Mouse (Mus musculus): ENCODE results near the gene Olfr881. TPM values are rescaled to one million over a fixed set of nuclear protein-coding genes. Genes with fewer than 3 reads are reported as not detected.

Olfr881 gene
- total RNA-seq (2021), result not detected
- long read RNA-seq, experiment 1, result 0 reads
- long read RNA-seq, experiment 2, result 0 reads

DNA sequence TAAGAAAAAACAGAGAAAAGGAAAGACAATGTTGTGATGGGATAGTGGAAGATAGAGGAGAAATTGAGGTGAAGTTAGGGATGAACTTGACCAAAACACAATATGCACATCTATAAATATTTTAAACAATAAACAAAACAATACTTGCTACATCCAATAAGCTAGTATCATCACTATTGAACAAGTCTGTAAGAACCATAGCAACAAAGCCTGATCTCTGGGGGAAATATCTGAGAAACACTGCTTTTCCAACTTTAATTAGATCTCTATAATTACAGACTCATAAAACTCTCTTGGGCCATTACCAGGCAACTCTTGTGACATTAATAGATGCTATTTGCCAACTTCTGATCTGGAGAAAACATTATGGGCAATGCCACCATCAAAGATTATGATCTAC lies at the start of gene Olfr881:
TSS of gene Olfr881 (plus strand) at position 301 of the 400 bp plus-strand sequence.
- DNase-seq (ENCODE audit: low spot score in 2 of 2), result no peak

DNA sequence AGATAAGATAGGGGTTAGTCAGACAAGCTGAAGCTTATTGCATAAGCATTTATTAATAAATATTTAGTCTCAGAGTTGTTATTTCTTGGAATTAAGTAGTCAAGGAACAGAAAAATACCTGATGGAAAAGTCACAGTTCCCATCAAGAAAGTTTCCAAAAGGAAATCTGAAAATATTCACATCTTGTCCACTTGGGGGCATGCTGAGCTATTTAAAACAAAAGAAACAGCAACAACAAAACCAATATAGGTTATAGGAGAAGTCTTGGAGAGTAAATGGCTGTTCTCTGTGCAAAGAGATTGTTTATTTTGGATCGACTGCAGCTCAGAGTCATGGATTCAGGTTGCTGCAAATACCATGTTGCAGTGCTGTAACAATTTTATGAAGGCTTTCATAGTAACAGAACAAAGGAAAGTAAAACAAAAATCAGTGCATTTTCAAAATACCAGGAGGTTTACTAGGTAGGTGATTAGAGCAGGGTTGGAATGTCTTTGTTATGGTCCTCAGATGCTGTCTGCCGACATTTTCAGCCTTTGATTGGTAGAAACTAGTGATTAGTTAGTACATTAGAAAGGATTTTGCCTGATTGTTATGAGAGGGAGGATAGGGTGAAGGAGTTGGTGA lies 7.1 kb downstream of the Olfr881 start:
- no peak for DNase-seq (ENCODE audit: low spot score in 2 of 2)

DNA sequence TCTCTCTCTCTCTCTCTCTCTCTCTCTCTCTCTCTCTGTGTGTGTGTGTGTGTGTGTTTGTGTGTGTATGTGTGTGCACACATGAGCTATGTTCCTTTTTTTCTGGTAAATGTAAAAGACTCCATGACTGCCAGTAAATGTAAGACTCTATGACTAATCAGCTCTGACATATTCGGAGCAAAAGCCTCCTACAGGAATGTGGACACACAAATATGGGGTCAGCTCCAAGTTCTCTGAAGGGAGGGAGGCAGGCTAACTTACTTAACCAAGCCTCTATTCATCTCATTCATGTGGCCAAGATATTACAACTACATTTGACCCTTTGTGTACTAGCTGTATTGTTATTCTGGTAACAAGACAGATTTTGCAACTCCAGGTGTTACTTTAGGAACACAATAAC lies 8.4 kb downstream of the Olfr881 start:
- no peak for DNase-seq (ENCODE audit: low spot score in 2 of 2)

DNA sequence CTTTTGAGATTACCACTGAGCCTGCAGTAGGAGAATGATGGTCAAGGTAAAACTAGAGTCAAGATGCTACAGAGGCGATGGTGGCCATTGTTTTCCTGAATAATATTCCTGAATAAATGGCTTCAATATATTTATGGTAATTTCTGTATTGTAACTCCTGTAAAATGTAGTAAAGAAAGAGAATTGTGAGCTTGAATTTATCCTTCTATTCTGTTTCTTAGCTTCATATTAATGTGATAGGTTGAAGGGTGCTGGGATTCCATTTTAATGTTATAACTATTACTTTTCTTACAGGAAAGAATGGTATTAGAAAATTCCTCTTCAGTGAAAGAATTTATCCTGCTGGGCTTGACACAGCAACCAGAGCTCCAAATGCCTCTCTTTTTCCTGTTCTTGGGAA lies 33.9 kb downstream of the Olfr881 start, which contains the start of gene Olfr883:
TSS of gene Olfr883 (plus strand) at position 301 of the 400 bp plus-strand sequence.
- no peak for DNase-seq (ENCODE audit: low spot score in 2 of 2)

Other genes starting within 250 kb of the Olfr881 start
- gene Olfr874, start 246.7 kb upstream of the Olfr881 start, total RNA-seq (2021), result not detected
- not detected for gene Olfr875, start 220.0 kb upstream of the Olfr881 start, total RNA-seq (2021)
- gene Olfr876, start 188.8 kb upstream of the Olfr881 start, total RNA-seq (2021), result not detected
- gene Olfr877, start 137.6 kb upstream of the Olfr881 start, total RNA-seq (2021), result not detected
- not detected for gene Olfr145, start 95.1 kb upstream of the Olfr881 start, total RNA-seq (2021)
- gene Olfr878, start 74.0 kb upstream of the Olfr881 start, total RNA-seq (2021), result not detected
- gene Olfr883, start 34.0 kb downstream of the Olfr881 start, total RNA-seq (2021), result not detected
- not detected for gene Olfr884, start 54.7 kb downstream of the Olfr881 start, total RNA-seq (2021)
- gene Olfr885, start 69.5 kb downstream of the Olfr881 start, total RNA-seq (2021), result not detected
- not detected for gene Olfr887, start 92.2 kb downstream of the Olfr881 start, total RNA-seq (2021)
- gene Olfr888, start 116.3 kb downstream of the Olfr881 start, total RNA-seq (2021), result not detected
- gene Olfr889, start 123.4 kb downstream of the Olfr881 start, total RNA-seq (2021), result not detected
- not detected for gene Olfr890, start 150.7 kb downstream of the Olfr881 start, total RNA-seq (2021)
- not detected for gene Olfr891, start 189.0 kb downstream of the Olfr881 start, total RNA-seq (2021)
- not detected for gene Olfr893, start 216.5 kb downstream of the Olfr881 start, total RNA-seq (2021)
- not detected for gene Olfr894, start 226.2 kb downstream of the Olfr881 start, total RNA-seq (2021)